Mouse (Mus musculus) kidney, postnatal 36 days (tissue): ENCODE results near the gene Mxi1.

Source experiments
- DNase-seq, 2 experiments: peaks; one replicate each; pipeline ENCODE4 v3.0.0; 2021 to 2022; ENCODE audit warnings: mixed read lengths in 2 of 2

Mxi1 gene

GRCm38 (mm10) chr19:53299829-53300181 lies 10.5 kb upstream of the Mxi1 start:
- DNase-seq: no peak

DNA sequence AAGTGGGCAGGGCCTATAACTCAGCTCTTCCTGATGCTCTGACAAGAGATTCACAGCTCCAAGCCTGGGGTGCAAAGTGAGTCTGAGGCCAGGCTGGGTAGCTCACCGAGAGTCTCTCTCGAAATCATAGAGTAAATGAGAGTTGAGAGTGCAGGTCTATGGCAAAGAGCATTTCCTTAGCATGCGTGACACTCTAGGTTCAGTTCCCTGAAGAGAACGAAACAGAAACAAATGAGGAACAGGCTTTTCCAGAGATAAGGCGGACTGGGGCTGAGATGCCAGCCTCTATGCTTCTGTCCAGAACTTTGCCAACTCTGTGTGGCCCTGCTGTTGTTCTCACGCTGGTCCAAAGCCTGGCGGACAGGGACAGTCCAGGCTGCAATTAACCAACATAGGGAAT lies 6.9 kb upstream of the Mxi1 start:
- no peak for DNase-seq

DNA sequence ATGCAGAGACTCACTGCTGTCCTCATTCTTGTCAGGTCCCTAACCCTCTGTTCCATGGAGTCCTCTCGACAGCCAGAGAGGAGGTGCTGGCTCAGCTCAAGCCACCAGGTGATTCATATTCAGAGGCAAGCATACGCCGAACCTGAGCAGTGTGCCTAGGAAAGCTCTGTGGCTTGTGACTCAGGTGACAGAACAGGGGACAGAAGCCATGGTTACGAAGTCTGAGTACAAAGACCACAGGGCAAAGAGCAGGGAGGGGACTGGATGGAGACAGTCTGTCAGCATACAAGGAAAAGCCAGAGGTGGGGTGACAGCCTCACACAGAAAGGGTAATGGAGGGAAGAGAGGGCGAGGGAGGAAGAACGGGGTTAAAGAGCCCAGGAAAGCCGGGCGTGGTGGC lies 4.7 kb upstream of the Mxi1 start:
- peak; percentile 16 to 25 for DNase-seq

GRCm38 (mm10) chr19:53306706-53307105 lies 3.6 kb upstream of the Mxi1 start:
- no peak for DNase-seq

DNA sequence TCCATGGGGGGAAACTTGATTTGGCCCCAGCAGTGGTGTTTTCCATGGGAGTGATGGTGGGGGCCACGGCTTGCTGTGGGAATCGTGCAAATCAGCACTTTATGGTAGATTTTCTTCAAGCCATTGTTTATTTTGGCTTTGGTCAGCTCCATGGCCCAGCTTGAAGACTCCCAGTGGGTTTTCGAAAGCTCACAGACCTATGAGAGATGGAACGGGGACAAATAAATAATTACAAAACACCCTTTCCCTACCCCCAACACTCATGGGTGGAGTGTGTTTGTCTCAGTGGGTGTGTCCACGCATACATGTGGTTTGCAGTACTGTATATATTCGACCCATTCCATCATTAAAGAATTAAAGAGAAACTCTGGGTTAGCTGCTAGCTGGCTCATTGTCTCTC lies 3.1 kb upstream of the Mxi1 start:
- DNase-seq: no peak

DNA sequence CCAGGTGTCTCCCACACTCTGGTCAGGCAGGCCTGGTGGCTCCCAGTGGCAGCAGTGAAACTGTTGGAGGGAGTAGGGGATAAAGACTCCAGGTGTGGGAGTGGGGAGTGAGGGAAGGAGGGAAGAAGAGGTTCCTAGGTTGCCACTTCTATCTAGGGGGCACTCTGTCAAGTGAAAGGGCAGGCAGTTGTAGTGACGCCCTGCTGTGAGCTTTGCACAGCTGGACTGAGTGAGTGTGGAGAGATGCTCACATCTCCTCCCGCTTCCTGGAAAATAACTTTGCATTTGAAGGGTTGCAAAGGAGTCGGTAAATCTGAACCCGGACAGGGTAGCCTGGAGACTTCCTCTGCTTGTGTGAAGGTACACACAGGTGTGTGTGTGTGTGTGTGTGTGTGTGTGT lies 687 bp upstream of the Mxi1 start:
- no peak for DNase-seq

DNA sequence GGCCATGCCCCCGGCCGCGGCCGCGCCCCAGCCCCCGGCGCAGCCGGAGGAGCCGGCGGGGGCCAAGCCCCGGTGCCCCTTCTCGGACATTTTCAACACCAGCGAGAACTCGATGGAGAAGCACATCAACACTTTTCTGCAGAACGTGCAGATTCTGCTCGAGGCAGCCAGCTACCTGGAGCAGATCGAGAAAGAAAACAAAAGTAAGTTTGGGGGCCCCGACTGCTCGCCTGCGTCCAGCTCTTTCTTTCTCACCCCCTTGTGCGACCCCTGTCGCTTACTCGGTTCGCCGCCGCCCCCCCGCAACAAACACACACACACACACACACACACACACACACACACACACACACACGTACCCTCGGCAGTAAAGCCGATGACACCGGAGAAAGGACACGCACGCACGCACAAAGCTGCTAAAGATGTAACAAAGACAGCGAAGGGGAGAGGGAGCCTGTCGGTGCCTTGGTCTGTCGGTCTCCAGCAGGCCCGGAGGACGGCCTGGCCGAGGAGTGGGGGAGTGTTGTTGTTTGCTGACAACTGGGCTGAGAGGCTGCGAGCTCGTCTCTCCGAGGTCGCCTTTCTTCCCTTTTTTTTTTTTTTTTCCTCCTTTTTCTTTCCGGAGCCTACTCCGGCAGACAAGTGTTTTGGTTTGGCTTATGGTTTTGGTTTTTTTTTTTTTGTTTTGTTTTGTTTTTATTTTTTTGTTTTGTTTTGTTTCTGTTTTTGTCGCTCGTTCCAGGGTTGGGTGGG lies 629 bp downstream of the Mxi1 start:
- peak; percentile 35 to 69 for DNase-seq

DNA sequence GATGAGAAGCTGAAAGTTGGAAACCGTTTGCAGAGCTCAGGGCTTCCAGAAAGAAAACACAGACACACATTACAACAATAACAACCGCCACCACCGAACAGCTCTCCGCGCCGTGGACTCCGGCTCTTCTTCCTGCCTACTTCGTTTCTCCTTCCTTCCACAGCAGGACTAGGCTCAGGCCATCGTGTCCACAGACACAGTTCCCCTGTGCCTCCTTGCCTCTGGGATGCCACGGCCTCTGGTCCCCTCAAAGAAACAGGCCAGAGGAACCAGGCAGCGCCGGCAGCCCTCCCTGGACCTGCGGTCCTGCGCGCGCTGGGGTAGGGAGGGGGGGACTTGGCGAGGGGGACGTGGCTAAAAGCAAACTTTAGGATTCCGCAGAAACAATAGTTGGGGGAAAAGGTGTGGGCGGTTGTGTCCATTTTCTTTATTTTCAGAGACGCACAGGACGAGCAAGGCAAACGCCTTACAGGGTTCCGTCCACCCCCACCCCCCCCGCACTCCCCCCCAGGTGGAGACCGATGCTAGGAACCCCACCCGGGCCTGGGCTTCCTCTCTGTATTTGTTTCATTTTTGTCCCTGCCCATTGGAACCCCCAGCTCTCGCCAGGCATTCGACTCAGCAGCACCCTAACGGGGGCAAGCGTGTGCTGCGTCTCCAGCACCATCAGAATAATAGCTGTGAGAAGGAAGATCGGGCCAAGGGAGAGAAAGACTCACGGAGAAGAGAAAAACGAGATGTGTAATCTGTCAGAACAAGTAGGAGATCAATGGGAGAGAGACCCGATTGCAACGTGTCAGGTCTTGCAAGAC lies 1.4 kb downstream of the Mxi1 start:
- DNase-seq: peak; percentile 18 to 54

GRCm38 (mm10) chr19:53312336-53312871 lies 2.1 kb downstream of the Mxi1 start:
- peak; percentile 45 to 73 for DNase-seq

DNA sequence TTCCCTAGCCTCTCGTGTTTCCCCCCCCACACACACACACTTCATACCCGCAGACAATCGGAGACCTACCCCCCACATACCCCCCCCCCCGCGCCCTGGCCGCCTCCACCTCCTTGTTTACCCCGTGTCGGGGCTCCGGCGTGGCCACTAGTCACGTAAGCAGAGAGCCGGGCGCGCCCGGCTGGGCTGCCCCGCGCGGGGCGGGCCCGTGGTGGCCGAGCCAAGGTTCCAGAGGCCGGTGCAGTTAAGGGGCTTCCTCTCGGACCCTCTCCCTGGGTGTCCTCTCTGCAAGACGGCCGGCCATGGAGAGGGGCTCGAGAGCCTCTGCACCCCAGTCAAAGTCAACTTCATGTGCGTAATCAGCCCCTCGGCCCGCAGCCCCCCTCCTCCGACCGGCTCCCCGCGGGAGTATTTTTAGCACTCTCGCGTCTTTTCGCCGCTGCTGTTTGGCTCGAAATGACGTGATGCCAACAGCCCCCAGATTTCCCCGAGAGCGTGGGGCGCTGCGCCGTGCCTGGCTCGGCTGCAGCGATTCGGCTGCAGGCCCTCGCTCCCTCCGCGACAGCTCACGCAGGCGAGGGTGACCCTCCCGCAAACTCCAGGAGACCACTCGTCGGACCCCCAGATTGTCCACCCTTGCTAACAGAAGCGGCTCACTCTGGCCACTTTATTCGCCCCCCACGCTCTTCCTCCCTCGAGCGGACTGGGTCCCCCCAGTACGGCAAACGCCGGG lies 2.8 kb downstream of the Mxi1 start:
- peak; percentile 53 to 77 for DNase-seq

- DNase-seq: peak; percentile 98 to 99
These were observed 3.5 kb downstream of the Mxi1 start for GRCm38 (mm10) chr19:53313684-53314443.

- no peak for DNase-seq
These were observed 4.4 kb downstream of the Mxi1 start for GRCm38 (mm10) chr19:53314530-53315208.

DNA sequence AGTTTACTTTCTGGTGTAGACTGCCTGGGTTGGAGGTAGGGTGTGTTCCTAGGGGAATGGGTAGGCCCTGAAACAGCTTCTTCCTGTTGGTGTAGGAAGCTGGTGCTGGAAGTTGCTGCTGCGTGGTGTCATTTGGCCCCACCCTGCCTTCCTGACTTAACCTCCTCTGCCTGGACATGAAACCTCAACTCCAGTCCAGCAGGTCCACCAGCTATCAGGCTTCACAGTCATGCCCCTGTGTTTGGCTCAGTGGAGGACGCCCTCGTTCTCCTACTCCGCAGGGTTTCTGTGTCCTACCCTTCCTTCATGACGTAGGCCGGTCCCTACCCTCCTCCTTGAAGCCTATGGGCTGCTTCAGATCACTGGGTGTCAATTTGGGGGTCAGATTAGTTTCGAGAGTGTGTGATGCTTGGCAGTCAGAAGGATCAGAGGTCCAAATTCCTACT lies 4.9 kb downstream of the Mxi1 start:
- DNase-seq: no peak

DNA sequence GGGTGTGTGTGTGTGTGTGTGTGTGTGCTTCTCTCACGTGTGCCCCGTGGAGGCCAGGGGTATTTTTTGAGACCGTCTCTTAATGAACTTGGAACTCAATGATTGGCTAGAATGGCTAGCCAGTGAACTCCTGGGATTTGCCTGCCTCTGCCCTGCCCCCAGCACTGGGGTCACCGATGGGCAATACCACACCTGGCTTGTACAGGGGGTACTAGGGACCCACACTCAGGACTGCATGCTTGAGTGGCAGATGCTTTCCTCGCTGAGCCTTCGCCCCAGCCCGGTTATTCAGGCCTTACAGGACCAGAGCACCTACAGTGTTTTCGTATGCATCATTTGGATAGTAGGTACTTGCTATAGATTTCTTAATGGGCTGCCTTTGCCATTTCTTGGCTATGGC lies 5.8 kb downstream of the Mxi1 start:
- no peak for DNase-seq

DNA sequence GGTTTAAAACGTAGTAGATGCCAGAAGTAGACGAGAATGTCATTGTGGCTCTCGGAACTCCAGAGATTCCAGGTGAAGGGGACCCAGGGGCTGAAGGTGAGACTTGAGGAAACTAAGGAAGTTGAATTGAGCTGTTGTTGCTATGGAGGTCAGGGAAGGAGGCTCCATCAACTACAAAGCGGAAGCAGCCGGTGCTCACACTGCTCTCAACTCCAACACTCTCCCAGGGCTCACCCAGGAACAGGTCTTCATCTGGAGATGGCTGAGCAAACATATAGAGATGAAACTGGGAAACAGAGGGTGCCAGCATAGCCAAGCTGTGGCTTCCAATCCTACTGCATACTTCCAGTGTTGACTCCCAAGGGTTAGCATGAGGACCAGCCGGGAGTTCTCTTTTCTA lies 6.6 kb downstream of the Mxi1 start:
- no peak for DNase-seq

DNA sequence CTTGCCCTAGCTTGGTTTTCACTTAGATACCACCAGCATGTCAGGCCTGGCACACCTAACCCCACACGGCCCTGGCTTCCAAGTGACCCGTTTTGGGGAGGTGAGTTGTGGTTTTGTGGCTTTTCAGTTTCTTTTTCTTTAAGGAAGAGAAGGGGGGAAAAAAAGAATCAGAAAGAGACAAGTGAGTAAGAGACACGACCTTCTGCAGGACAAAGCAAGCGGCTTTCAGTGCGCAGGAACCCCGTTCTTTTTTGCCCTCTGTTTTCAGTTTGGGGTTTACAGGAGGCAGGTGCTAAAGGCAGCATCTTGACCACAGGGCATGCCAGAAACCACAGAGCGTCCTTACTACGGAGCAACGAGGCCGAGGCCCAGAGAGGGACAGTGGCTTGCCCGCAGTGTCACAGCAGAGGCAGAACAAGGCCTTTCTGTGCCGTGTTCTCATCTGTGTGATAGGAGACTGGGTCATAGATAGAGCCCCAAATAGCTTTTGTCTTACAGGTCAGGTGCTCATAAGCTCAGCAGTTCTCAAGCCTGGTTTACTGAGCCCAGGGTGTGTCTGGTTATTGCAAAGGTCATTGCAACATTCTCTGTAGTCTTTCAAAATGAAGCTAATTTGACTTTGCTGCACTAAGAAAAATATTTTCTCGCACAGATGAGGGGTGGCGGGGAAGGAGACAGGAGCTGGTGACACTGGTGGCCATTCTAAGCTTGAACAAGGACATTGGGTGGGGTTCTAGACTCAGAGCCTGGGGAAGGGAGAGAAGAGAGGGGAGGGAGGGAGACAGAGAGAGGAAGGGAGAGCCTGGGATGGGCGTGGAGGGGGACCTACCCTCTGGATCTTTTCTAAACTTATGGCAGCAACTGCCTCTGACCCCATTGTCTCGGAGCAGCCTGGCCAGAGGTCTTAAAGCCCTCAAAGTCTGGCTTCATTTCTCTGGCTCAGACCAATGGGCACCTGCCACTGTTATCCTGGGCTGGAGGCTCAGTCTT lies 8.1 kb downstream of the Mxi1 start:
- no peak for DNase-seq

- no peak for DNase-seq
These were observed 10.2 kb downstream of the Mxi1 start for GRCm38 (mm10) chr19:53320264-53321110.

- DNase-seq: peak in 1 of 2 experiments; percentile 60
These were observed 11.0 kb downstream of the Mxi1 start for GRCm38 (mm10) chr19:53321273-53321672.

GRCm38 (mm10) chr19:53322438-53323048 lies 12.2 kb downstream of the Mxi1 start:
- DNase-seq: no peak
